Mouse (Mus musculus): ENCODE measurements around the gene Pth2. TPM values are rescaled to one million over a fixed set of nuclear protein-coding genes. Genes with fewer than 3 reads are reported as not detected.

Pth2 gene
- polyA plus RNA-seq, 1 experiment: not detected

DNA sequence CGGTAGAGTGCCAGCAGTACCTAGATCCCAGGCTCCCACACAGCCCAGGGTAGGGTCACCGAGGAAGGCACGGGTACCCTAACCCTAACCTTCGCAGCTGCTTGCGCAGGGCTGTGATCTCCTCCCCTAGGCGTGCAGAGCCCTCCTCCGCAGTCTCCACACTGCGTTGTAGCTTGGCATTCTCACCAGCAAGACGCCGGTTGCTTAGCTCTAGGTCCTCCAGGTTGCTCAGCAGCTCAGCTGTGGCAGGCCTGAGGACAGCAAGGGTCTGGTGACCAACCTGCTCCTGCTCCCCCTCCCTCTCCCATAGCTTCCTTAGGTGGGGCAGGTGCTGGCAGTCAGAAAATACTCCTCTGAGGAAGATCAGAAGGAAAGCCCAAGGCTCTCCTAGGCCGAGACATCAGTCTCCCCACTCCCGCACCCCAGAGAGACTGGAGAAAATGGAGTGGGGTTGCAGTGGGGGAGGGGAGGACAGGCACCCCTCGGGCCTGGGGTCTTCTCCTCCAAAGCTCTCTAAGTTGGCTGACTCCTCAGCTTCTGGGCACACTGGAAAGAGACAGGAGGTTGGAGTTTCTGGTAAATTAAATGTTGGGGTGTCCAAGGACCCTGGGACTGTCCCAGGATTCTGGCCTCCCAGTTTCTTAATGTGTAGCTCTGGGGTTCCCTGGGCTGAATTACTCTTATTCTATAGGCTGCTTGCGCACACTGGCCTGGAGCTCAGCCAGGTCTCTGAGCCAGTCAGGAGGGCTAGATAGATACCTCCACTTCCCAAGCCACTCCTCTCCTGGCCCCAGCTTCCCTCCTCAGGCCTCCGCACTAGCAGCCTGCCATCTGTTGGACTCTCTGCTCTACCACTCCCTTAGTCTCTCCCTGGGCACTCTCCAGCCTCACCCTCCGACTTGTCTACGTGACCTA is 13.3 kb downstream of the Pth2 start:
- TF ChIP-seq REST (IDR thresholded peaks at IDR 0.05; ENCODE audit: insufficient read depth, insufficient read length) (no peak), TCF12 (IDR thresholded peaks at IDR 0.05; ENCODE audit: insufficient read depth, poor library complexity, severe bottlenecking) (no peak), POLR2AphosphoS2 (IDR thresholded peaks at IDR 0.05; ENCODE audit: insufficient read length, low read depth) (no peak), USF1 (IDR thresholded peaks at IDR 0.05; ENCODE audit: low read depth) (no peak), POLR2A (IDR thresholded peaks at IDR 0.05; ENCODE audit: insufficient read length, low read depth) (no peak), MYOD1 (IDR thresholded peaks at IDR 0.05; ENCODE audit: control insufficient read depth in 1 of 3, insufficient read length in 2 of 3, low read depth in 2 of 3) (no peak), MYOG (IDR thresholded peaks at IDR 0.05; ENCODE audit: control insufficient read depth in 1 of 3, insufficient read depth in 1 of 3, insufficient read length in 2 of 3, low read depth in 2 of 3) (no peak), TCF3 (IDR thresholded peaks at IDR 0.05; ENCODE audit: insufficient read length, low read depth) (no peak), SRF (IDR thresholded peaks at IDR 0.05; ENCODE audit: control insufficient read depth, insufficient read length, low read depth) (no peak), E2F4 (IDR thresholded peaks at IDR 0.05; ENCODE audit: insufficient read depth) (no peak), MAX (IDR thresholded peaks at IDR 0.05; ENCODE audit: low read depth) (no peak), CEBPB (IDR thresholded peaks at IDR 0.05; ENCODE audit: insufficient read depth, poor library complexity, severe bottlenecking) (no peak)
- Histone ChIP-seq H3K36me3 (ENCODE audit: control insufficient read depth, insufficient read depth) (no peaks in the 10 kb centered on the region), H3K4me2 (ENCODE audit: low read depth) (no peak overlapping the region), H3K4me3 (no peak overlapping the region), H3K27me3 (ENCODE audit: control insufficient read depth, insufficient read depth, insufficient read length) (peaks cover 10% of the 10 kb centered on the region), H3K79me2 (ENCODE audit: control insufficient read depth, insufficient read depth) (no peaks in the 10 kb centered on the region), H3ac (ENCODE audit: control insufficient read depth, insufficient read length) (no peak overlapping the region)

DNA sequence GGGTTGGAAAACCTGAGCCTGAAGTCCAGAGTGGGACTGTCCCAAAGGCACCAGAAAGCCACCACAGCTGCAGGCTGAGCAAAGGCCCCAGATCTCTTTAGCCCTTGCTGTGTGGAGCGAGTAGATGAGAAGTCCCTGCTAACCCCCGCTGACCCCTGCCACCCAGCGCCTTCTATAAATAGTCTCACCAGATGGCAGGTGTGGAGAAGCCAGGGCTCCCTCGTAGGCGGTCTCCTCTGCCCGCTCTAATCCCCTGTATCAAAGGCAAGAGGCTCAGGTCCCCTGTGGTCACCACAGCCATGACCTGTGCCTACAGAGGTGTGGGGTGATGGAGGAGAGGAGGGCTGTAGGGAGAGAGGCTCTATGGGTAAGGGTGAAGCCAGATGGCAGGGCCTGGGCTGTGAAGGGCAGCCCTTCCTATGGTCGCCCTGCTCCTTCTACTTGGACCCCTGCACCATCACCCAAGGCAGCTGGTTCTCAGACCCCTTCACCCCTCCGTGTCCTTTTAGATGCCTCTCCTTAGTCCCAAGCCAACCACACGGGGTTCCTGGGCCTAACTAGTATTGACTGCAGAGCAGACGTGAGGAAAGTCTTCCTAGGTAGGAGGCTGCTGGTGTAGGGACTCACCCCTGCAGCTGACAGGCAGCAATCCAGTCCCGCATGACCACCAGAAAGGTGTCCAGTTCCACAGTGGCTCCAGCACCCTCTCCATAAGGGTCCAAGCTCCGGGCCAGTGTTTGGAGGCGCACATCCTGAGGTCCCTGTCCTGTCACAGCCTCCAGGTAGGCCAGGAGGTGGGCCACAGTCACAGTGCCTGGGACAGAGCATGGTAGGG is 14.8 kb downstream of the Pth2 start:
- Histone ChIP-seq H3K79me2 (ENCODE audit: control insufficient read depth, insufficient read depth) (no peaks in the 10 kb centered on the region), H3K4me3 (no peak overlapping the region)

DNA sequence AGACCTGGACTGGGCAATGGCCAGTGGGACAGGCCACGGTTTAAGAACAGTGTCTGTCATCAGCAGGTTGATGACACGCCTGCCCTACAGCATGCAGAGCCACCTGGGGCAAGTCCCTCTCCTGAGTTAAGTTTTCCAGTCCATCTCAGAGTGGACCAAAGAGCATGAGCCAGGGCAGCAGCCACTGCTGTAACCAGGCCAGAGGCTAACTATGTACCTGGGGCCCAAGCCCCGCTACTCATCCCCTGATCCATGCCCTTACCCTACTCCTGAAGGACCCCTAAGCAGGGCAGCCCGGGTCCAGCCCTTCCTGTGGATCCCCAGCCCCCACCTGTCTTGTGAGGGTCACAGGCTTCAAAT is 15.4 kb downstream of the Pth2 start:
- H3K4me3 ChIP-seq: no peak overlapping the region
- TF ChIP-seq POLR2A (IDR thresholded peaks at IDR 0.05; ENCODE audit: insufficient read length, low read depth) (no peak), E2F4 (IDR thresholded peaks at IDR 0.05; ENCODE audit: insufficient read depth) (no peak), MYOD1 (IDR thresholded peaks at IDR 0.05; ENCODE audit: control insufficient read depth in 1 of 3, insufficient read length in 2 of 3, low read depth in 2 of 3) (no peak), CEBPB (IDR thresholded peaks at IDR 0.05; ENCODE audit: insufficient read depth, poor library complexity, severe bottlenecking) (no peak), MAX (IDR thresholded peaks at IDR 0.05; ENCODE audit: low read depth) (no peak), REST (IDR thresholded peaks at IDR 0.05; ENCODE audit: insufficient read depth, insufficient read length) (no peak), TCF12 (IDR thresholded peaks at IDR 0.05; ENCODE audit: insufficient read depth, poor library complexity, severe bottlenecking) (no peak), USF1 (IDR thresholded peaks at IDR 0.05; ENCODE audit: low read depth) (no peak), MYOG (IDR thresholded peaks at IDR 0.05; ENCODE audit: control insufficient read depth in 1 of 3, insufficient read depth in 1 of 3, insufficient read length in 2 of 3, low read depth in 2 of 3) (no peak), TCF3 (IDR thresholded peaks at IDR 0.05; ENCODE audit: insufficient read length, low read depth) (no peak), POLR2AphosphoS2 (IDR thresholded peaks at IDR 0.05; ENCODE audit: insufficient read length, low read depth) (no peak), SRF (IDR thresholded peaks at IDR 0.05; ENCODE audit: control insufficient read depth, insufficient read length, low read depth) (no peak)
- H3K79me2 ChIP-seq (ENCODE audit: control insufficient read depth, insufficient read depth): no peaks in the 10 kb centered on the region
- peaks cover 17% of the 10 kb centered on the region for H3K27me3 ChIP-seq (ENCODE audit: control insufficient read depth, insufficient read depth, insufficient read length)
- H3ac ChIP-seq (ENCODE audit: control insufficient read depth, insufficient read length): no peak overlapping the region
- H3K36me3 ChIP-seq (ENCODE audit: control insufficient read depth, insufficient read depth): no peaks in the 10 kb centered on the region
- no peak overlapping the region for H3K4me2 ChIP-seq (ENCODE audit: low read depth)

More for the DNA sequence above, 14.8 kb downstream of the Pth2 start:
- Histone ChIP-seq H3K27me3 (ENCODE audit: control insufficient read depth, insufficient read depth, insufficient read length) (peaks cover 14% of the 10 kb centered on the region), H3K4me2 (ENCODE audit: low read depth) (peak overlapping the region; percentile 6), H3ac (ENCODE audit: control insufficient read depth, insufficient read length) (no peak overlapping the region), H3K36me3 (ENCODE audit: control insufficient read depth, insufficient read depth) (no peaks in the 10 kb centered on the region)
- no peak for TF ChIP-seq SRF (IDR thresholded peaks at IDR 0.05; ENCODE audit: control insufficient read depth, insufficient read length, low read depth)
- TF ChIP-seq MYOG (IDR thresholded peaks at IDR 0.05; ENCODE audit: control insufficient read depth in 1 of 3, insufficient read depth in 1 of 3, insufficient read length in 2 of 3, low read depth in 2 of 3): peak; percentile 29 to 59 (median 50)
- TF ChIP-seq MYOD1 (IDR thresholded peaks at IDR 0.05; ENCODE audit: control insufficient read depth in 1 of 3, insufficient read length in 2 of 3, low read depth in 2 of 3): peak in 2 of 3 experiments; percentile 45 to 77

DNA sequence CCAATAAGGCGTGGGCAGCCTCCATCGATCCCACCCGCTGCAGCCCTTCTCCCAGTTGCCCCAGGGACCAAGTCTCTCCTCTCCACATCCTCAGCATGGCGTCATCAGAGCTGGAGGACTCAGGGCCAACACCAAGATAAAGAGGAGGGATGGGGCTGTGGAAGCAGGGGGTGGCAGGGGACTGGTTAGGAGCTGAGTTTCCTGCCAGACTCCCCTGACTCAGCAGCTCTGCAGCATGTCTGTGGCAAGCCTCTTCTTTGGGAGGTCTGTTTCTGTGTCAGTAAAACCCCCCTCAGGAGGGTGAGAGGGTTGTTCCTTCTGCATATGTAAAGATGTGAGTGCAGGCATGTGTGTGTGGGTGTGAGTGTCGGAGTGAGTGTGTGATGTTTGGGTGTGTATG is 16.2 kb downstream of the Pth2 start:
- no peaks in the 10 kb centered on the region for H3K79me2 ChIP-seq (ENCODE audit: control insufficient read depth, insufficient read depth)
- no peak overlapping the region for H3K4me2 ChIP-seq (ENCODE audit: low read depth)
- H3ac ChIP-seq (ENCODE audit: control insufficient read depth, insufficient read length): no peak overlapping the region
- no peaks in the 10 kb centered on the region for H3K36me3 ChIP-seq (ENCODE audit: control insufficient read depth, insufficient read depth)
- TF ChIP-seq SRF (IDR thresholded peaks at IDR 0.05; ENCODE audit: control insufficient read depth, insufficient read length, low read depth): no peak
- peaks cover 17% of the 10 kb centered on the region for H3K27me3 ChIP-seq (ENCODE audit: control insufficient read depth, insufficient read depth, insufficient read length)
- H3K4me3 ChIP-seq: no peak overlapping the region

Data from myocyte (in vitro differentiated cells).